Mouse (Mus musculus): ENCODE measurements around the gene Adgra3.

Gene Adgra3

DNA sequence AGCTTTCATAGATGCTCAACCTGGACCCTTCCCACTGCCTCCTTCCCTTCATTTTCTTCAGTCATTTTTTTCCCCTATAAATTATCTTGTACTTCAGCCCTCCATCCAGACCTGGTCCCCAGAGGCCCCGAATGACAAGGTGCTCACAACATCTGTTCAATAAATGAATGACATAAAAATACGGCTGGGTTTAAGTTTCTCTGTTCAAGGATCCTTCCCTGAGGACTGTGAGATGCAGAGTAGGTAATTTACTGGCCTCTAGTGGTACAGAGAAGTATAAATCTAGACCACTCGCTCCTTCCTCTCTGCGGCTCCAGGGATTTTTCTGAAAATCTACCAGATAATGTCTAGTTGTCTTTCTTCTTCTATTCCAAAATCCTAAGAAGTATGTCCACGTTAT, 26.5 kb downstream of the Adgra3 start:
- DNase-seq (ENCODE audit: low spot score in 2 of 2) = no peak

DNA sequence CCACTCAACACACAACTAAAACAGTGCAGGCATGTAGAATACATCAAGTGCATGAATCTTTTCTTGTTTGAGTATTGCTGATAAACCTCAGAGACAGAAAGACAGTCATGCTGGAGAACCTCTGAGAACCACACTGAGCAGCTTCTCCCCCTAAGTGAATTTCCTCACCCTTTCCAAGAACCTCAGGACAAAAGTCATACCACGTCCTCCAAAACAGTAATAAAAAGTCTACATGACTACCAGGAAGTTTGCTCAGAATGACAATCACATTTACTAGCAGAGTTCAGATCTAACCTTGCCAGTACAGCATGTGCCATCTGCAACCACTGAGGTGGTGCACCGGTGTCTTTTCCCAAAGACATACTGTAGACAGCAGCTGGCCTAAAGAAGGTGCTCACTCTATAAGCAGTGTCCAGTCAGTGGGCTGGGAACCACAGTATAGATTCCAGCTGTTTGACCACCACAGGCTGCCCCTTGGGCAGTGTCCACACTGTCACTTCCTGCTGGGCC, 27.0 kb downstream of the Adgra3 start:
- DNase-seq (ENCODE audit: low spot score in 2 of 2) = no peak

DNA sequence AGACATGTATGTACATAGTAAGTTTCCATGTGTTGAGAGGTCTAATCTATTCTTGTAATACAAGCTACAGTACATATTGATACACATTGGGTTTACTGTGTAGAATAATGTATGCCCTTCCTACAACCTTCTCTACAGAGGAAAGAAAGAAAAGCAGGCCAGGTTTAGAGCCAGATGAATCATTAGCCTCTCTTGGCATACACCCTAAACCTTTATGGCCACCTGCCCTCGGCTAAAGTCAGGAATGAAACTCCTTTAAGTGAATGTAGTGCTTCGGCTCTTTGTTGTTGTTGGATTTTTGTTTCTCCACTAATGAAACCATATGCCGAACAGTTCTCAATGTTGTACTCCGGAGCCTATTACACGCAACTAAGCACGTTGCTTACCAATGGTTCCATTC, 27.5 kb downstream of the Adgra3 start:
- DNase-seq (ENCODE audit: low spot score in 2 of 2) = no peak

DNA sequence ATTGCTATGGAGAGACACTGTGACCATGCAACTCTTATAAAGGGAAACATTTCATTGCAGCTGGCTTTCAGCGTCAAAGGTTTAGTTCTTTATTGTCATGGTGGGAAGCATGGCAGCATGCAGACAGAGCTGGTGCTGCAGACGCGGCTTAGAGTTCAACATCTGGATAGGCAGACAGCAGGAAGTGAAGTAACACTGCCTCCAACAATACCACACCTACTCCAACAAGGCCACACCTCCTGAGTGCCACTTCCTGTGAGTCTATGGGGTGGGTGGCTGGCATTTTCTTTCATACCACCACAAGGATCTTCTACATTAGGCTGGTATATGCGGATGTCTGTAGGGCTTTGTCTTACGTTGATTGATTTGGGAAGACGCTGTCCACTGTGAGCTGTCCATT, 29.1 kb downstream of the Adgra3 start:
- no peak for DNase-seq (ENCODE audit: low spot score in 2 of 2)

DNA sequence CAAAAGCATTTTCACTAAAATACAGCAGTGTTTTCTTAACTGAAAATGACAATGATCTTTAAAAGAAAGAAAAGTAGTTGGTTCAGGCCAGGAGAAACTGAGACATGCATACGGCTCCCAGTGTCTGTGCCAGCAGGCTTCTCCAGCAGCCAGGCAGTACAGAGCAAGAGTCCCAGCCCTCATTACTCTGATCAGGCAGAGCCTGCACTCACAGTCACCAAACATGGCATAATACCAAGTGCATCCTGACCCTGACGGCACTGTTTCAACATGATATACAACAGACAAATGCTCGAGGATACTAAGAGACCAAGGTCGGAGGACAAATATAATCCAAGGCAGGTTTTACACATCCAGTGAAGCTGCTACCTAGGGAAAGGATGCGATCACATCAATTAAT, 31.2 kb downstream of the Adgra3 start:
- no peak for DNase-seq (ENCODE audit: low spot score in 2 of 2)

DNA sequence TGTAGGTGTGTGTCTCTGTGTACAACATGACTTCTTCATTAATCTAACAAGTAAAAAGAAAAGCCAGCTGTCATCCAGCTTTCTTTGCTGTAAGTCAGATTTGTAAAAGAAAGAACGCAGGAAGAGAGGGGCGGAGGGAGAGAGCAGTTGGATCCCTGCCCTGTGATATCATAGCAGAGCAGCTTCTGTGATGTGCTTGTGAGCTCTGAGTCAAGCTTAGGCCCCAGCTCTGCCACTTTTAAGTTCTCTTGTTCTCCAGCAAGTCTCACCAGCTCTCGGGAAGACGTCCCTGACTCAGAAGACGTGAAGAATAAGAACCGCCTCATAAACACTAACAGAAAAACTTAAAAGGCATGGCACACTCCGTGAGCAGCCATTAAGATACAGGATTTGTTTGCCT, 31.8 kb downstream of the Adgra3 start:
- DNase-seq (ENCODE audit: low spot score in 2 of 2) = no peak

DNA sequence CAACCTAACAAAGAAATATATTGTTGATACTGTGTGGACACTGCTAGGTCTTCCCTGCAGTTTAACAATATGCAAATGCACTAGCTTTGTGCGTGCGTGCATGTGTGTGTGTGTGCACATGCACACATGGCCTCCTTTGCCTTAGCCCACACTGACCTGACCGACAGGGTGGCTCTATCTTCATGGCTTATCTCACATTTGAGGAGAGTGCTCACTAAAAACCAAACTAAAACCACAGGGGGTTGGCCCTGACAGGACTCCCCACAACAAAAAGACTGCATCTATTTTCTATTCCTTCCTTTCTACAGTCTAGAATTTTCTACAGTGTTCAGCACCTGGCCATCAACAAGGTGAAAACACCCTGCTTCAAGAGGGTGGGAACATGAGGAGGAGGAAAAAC, 32.7 kb downstream of the Adgra3 start:
- no peak for DNase-seq (ENCODE audit: low spot score in 2 of 2)

DNA sequence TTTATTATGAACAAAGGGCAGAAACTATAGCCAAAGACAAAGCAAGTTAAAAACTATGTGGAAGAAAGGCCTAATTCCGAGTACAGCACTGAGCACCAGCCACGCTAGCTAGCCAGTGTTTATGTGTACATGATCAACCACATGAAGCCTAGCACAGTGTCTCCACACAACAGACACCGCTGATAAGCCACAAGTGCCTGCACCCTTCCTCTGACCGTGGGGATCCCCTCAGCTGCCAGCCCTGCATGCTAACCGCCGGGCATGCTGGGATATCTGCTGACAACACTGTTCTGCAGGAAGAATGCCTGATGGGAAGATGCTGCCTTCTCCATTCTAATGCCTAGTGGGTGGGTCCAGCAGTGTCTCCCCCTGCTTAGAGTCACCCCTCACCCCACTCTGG, 34.7 kb downstream of the Adgra3 start:
- no peak for DNase-seq (ENCODE audit: low spot score in 2 of 2)

DNA sequence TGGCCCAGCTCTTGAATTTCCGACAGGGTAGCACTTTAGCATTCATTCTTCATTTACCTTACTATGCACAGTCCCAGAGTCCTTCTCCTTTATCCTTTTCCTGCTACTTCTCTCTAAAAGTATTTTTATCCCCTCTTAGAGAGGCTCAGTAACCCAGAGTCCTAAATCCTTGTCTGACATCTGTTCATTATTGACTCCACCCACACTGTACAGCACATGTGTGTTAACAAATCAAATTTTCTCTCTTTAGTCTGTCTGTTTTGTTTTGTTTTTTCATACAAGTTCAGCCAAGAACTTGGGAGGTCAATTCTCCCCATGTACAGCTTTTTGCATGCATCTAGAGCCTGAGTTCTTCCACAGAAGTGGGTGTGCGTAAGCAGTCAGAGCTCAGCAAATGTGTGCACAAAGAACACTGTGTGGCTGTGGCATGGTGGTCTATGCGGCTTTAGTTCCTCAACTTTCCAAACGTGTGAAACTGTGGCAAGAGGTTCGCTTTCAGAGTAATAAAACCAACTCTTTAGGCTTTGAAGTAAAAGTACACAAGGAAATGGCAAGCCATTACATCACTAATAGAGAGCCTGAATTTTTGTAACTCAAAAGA, 42.7 kb downstream of the Adgra3 start:
- DNase-seq (ENCODE audit: low spot score in 2 of 2) = no peak

DNA sequence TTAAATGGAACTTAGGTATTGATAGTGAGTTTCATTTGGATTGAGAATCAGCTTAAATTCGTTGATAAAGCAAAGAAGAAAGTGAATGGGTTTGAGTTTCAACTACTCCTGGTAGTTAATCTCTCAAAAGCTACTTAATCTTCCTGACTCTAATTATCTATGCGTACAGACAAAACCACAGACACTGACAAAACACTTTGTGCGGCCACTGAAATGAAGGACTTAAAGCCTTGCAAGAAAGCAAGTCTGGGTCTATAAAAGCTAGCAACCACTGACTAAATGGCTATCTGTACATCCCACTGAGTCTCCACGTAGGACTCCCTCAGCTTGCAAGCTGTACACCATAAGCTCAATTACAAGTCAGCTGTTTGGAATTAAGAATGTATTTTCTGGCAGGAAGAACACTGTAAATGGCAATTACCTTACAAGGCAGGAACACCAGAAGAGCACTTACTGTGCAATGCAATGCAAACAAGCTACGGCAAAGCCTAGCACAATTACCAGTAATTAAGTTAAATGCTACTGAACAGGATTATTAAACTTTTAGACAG, 43.6 kb downstream of the Adgra3 start:
- DNase-seq (ENCODE audit: low spot score in 2 of 2) = no peak

DNA sequence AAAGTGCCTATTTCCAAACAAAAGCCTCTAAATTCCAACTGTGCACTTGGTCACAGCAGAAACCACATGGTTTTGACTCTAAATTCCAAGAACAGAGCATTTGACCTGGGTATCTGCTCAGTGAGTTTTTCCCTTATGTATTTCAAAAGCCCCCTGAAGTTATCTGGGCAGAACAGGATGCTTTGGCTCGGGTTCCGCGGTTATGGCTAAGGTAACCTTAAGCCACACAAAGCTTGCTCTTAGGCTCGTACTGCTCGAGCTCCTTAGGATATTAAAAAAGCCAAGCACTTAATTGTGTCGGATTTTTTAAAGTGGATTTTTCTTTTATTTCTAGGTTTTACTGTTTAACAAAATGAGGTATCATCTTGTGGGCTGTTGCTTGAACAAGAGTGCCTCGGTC, 44.1 kb downstream of the Adgra3 start:
- no peak for DNase-seq (ENCODE audit: low spot score in 2 of 2)

DNA sequence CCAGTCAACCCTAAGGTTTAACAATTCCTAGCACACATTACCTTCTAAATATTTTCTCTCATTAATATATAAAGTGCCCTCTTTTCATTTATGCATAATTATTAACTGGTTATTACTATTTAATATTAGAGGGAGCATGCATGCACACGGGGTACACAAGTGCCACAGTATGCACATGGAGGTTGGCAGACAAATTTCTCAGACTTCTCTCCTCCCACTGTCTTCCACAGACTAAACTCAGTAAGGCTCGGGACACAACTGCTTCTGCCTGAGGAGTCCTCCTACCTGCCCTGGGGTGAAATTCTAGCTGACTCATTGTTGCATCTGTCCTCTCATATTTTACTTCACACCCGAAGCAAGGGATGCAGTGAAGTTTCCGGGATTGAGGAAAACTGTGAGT, 44.8 kb downstream of the Adgra3 start:
- DNase-seq (ENCODE audit: low spot score in 2 of 2) = no peak

DNA sequence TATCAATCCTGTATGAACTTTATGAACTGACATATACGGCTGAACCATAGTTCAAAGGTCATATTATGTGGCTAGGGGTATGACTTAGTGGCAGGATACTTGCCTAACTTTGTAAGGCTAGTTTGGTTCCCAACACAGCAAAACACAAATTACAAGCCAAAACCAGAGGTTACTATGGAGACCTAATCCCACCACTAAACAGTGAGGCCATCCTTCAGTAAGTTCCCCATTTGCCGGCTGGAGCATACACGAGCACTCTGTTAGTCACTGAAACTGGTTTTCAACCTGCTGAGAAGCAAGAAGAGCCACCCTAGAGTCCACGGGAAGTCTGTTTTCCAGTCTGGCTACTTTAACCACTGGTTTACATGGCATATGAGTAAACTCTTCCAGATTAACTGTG, 50.0 kb downstream of the Adgra3 start:
- DNase-seq (ENCODE audit: low spot score in 2 of 2) = no peak

DNA sequence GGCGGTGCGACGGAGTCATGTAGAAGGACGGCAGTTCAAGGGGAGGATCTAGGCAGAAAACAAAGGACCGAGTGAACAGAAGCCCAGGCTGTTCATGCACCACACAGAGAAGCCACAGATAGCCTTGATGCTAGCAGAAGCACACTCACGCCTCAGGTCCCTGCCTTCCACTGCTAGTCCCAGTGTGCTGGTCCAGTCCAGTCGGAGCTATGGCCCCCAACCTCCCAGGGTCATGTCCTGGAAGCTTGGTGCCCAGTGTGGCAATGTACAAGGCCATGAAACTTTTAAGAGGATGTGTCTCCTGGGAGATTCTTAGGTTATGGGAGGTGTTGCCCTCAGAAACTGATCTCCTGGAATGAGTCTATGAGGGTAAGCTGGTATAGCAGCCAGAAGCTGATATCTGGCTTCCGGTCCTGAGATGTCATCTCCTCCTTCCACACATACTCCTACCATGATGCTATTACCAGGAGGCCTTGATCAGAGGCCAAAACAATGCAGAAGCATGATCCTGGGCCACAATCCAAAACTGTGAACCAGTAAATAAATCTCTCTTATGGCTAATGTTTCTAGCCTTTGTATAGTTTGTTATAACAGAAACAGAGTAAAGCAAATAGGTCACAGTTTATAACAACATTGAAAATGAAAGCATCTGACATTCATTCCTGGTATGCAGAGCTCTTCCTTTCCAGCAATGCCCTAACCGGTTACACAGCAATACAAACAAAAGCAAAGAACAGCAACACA, 51.7 kb downstream of the Adgra3 start:
- DNase-seq (ENCODE audit: low spot score in 2 of 2) = no peak

DNA sequence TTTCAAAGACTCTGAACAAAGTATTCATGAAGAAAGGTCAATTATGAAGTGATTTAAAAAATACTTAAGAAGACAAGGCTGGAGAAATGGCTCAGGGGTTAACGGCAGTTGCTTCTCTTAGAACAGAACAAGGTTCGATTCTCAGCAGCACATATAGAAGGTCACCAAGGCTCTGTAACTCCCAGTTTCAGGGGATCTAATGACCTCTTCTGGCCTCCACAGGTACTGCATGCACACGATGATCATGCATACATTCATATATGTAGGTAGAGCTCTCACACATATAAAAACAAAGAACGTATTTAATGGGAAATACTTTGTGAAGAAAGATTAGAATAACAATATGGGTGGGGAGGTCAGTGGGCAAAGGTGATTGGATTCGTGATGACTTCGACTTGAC, 56.5 kb downstream of the Adgra3 start:
- no peak for DNase-seq (ENCODE audit: low spot score in 2 of 2)

DNA sequence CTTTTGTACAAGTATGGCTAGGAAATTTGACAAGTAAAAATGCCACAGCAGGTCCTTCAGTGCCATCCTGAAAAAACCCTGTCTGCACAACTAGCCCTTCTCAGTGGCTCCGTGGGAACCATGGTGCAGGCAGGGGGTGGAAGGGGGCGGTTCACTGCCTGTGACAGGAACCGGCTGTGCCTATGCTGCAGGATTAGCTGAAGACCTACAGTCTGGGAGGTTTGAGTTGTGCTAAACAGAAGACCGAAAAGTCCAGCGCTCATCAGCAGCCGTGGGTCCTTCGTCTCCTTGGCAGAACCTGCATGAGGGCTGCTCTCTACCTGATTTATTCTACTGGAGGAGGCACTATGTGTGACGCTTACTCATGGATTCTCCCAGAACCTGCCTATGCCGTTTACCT, 59.0 kb downstream of the Adgra3 start:
- no peak for DNase-seq (ENCODE audit: low spot score in 2 of 2)

DNA sequence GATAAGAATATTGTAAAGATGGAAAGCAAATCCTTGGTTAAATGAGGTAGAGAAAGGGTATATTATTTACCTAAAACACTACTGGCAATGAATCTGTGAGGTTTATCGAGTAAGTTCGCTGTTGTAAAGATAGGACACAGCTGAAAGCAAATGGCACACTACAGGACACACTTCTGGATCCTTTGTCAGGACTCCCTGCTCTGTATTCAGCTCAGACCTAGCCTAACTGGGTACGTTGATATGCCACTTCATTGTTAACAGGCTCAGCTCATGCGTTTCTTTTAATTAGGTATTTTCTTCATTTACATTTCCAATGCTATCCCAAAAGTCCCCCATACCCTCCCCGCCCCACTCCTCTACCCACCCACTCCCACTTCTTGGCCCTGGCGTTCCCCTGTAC, 61.8 kb downstream of the Adgra3 start:
- no peak for DNase-seq (ENCODE audit: low spot score in 2 of 2)

DNA sequence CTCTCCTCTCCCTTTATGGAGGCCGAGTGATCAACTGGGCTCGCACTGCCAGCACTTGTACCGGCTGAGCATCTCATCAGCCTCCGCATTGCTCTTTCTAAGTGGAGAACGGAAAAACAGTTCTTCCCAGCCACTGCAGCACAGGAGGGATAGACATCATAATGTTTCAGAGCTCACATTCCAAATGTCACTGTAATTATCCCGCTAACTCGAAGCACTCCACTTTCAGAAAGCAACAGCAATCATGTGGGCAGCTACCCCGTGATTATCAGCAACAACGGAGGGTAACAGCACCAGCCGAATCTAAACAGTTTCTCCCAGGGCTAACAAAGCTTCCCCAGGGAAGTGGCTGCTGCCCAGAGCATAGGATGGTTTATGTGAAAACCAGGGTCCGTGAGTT, 62.3 kb downstream of the Adgra3 start:
- DNase-seq (ENCODE audit: low spot score in 2 of 2) = no peak

DNA sequence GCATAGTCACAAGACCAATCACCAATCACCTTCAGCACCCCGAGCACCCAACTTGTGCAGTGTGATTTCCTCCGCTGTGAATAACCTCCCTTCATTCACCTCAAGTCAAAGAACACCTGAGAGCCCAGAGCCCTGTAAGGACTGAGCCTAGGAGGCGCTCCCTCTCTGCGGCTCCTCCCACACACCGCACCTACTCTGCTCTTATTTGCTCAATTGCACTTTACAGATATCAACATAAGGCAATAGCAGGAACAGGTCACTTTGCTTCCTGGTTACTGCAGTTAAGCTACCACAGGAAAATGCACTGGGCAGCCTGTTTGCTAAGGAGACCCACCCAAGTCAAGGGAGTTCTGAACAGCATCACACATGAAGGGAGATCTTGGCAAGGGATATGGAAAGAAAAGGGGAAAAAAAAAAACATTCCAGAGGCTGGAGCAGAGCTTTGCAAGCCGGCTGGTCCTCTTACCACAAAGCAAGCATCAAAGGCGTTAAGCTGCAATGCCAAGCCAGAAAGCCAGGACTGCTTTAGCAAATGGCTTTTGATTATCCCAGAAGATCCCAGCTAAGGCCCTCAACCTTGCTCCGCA, 68.0 kb downstream of the Adgra3 start:
- peak; percentile 6 to 13 for DNase-seq (ENCODE audit: low spot score in 2 of 2)

DNA sequence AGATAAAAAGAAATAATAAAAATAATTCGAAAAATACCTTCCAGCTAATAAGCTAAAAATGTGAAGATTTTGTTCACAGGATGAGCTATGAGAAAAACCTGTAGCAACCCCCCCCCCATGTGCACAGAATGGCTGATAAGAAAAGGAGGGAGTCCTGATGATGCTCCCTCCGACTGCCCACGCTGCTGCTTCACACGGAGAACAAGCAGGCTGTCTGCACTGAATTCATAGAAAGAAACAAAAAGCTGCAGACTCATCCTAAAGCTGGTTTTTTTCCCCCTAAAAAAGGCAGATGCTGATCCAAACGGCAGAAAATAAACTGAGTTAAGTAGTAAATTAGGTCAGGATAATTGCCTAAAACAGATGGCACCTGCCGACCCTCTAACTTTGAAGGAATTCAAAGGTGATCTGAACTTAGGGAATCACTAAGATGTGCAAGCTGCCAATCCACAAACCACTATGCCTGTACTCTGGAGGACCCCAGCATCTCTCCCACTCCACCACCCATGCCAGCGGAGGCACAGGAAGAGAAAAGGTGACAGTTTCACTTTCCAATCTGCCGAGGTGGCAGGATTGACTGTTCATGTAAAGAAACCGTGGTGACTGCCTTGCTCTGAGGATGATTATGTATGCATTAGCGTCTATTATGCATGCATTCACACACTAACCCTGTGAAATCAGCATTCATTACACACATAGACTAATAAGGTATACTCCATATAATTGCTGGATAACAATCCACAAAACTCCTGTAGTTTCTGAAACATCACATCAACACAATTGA, 70.6 kb downstream of the Adgra3 start:
- DNase-seq (ENCODE audit: low spot score in 2 of 2) = no peak

DNA sequence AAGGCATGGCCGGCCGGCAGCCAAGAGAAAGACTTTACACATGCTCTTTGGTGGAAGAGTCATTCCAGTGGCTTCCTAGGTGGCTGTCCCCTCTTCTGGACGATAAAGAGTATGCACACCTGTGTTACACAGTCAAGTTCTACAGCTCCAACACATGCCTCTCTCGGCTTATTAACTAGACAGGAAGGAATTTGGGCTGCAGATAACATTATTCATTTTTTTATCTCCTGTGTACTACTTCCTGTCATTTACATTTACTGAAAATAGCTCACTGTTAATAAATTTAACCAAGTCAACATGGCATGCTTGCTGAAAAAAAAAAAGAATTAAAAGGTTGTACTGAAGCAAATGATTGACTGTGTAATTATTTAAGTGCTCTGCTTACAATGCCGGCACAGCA, 78.1 kb downstream of the Adgra3 start:
- no peak for DNase-seq (ENCODE audit: low spot score in 2 of 2)

DNA sequence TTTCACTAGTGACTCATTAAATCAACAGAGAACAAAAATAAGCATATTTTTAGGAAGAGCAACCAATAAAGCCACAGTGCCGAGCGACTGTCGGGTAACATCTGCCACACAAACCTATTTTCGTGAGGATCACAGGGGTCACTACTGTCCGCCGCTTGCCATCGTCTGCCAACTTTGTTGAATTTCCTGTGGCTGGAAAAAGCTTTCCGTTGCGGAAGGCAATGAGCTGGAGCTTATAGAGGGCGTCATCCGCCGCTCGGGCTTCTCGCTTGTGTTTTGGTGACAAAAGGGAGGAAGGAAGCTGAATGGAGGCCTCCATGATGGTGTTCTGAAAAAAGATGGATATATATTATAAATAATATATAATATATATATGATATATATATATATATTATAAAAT, 79.6 kb downstream of the Adgra3 start:
- DNase-seq (ENCODE audit: low spot score in 2 of 2) = no peak
